Mouse (Mus musculus) heart, postnatal 0 days (tissue): Measurements from ENCODE around the gene Sec14l2.

Experiments used
- CTCF ChIP-seq: IDR thresholded peaks from 2 replicates; pipeline ENCODE4 v1.5.1; 2016; ENCODE audit warnings: antibody characterized with exemption, control low read depth, low read depth
- EP300 ChIP-seq: IDR thresholded peaks from 2 replicates; pipeline ENCODE4 v1.6.1; 2016; ENCODE audit warnings: antibody characterized with exemption, low read depth

GRCm38 (mm10) chr11:4159808-4160708, 36.8 kb upstream of the Sec14l2 start, which contains the start of the genes Ccdc157 and Sf3a1:
- TF ChIP-seq CTCF (no peak), EP300 (no peak)
